Mouse (Mus musculus): Measurements from ENCODE around the gene Psmf1.

- TF ChIP-seq CTCF (IDR thresholded peaks at IDR 0.05; ENCODE audit: borderline replicate concordance, extremely low read depth, insufficient read depth, insufficient read length) (peak; percentile 65; the same call in 1 of the 2 replicates), POLR2A (IDR thresholded peaks at IDR 0.05; ENCODE audit: borderline replicate concordance, extremely low read depth, insufficient read depth, insufficient read length, poor library complexity, severe bottlenecking) (no peak)
Measured at GRCm38 (mm10) chr2:151682357-151682756, 61.6 kb downstream of the Psmf1 start.
